Mouse (Mus musculus): ENCODE results near the gene Gpr152. TPM values are rescaled to one million over a fixed set of nuclear protein-coding genes. Genes with fewer than 3 reads are reported as not detected.

Gene Gpr152
- not detected in 2 replicates for polyA plus RNA-seq (2012; rRNA removed)

DNA sequence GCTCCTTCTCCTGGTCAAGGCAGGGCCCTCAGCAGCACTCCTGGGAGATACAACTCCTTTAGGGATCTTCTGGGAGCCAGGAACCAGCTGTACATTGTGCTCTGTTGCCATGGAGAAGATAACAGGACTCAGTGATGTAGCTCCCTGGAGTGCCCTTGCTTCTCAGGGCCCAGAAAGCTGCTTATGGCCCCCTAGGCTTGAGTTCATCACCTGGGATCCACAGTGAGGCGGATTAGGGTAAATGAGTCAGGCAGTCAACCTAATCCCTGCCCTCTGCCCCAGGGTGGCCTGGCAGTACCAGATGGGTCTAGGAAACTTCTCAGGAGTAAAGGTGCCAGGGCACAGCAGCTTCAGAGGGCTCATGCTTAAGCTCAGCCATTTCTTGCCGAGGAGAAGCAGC lies at the start of gene Gpr152:
Gene Gpr152 (plus strand): TSS at position 342 of the 400 bp plus-strand sequence.

DNA sequence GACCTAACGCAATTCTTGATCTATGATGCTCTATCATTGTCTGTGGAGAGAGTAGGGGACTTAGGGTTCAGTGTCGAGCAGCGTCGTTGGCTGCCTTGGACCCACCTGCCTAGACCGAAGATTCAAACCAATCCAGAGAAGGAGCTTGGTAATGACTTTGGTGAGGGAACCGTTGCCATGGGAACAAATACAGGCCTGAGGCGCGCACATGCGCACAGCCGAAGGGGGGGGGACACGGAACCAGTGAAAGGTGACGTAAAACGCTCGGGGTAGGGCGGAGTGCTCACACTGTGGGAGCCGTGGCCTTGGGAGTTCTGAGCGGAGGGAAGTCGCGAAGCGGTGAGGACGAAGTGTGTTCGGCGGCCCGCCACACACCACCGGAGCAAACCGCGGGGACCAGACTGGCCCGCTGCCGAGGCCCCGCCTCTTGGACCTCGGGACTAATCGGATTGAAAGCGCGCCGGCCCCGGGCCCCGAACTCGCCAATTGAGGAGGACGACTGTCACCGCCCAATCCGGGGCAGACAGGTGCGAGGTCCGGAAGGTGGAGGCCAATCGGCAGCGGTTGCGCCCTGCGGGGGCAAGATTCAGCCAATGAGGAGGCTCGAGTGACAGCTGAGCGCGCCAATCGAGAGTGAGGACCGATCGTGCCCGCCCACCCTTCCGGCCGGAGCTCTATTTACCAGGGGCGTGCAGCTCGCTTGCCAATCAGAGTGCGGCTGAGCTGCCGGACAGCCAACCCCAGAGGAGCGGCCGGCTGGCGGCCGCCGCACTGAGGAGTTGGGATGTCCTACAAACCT lies 42.7 kb upstream of the Gpr152 start, which contains the start of gene Cdk2ap2:
Gene Cdk2ap2 (plus strand): TSS at position 541 of the 799 bp plus-strand sequence.

DNA sequence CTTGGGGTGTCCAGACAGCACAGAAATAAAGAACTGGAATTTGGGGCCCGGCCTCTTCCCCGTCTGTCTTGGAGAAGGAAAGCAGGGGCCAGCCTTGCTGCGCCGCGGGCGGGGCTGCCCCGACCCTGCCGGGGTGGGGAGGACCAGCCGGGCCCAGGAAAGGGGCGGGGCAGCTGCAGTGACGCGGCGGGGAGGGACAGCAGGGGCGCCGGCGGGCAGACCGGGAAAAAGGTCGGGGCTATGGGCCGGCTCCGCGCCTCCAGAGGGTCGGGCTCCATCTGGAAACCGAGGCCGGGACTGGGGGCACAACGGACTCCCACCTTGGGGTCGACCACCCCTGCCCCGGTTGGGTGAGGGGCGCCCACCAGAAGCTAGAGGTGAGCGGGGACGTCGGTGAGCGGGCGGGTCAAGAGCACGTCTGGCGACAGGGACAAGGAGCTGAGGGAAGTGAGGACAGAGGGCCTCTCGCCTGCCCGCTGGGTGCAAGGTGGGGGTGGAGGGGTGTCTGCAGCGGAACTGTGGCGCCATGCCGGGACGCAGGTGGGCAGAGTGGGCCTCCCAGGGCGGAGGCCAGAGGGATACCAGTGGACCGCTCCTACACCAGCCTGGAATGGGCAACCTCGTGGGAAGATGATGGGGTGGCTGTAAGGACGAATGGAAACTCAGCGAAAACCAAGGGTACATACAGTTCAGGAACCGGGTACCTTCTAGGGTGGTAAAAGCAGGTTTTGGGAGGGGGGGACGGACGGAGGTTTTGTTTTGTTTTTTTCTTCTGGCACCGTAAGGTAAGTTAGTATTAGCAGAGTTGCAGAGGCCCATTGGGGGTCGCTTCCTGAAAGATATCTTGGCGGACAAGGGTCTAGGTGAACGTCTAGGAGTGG lies 39.5 kb upstream of the Gpr152 start, which contains the start of gene Pitpnm1:
Gene Pitpnm1 (plus strand): TSS at position 162 of the 881 bp plus-strand sequence.

DNA sequence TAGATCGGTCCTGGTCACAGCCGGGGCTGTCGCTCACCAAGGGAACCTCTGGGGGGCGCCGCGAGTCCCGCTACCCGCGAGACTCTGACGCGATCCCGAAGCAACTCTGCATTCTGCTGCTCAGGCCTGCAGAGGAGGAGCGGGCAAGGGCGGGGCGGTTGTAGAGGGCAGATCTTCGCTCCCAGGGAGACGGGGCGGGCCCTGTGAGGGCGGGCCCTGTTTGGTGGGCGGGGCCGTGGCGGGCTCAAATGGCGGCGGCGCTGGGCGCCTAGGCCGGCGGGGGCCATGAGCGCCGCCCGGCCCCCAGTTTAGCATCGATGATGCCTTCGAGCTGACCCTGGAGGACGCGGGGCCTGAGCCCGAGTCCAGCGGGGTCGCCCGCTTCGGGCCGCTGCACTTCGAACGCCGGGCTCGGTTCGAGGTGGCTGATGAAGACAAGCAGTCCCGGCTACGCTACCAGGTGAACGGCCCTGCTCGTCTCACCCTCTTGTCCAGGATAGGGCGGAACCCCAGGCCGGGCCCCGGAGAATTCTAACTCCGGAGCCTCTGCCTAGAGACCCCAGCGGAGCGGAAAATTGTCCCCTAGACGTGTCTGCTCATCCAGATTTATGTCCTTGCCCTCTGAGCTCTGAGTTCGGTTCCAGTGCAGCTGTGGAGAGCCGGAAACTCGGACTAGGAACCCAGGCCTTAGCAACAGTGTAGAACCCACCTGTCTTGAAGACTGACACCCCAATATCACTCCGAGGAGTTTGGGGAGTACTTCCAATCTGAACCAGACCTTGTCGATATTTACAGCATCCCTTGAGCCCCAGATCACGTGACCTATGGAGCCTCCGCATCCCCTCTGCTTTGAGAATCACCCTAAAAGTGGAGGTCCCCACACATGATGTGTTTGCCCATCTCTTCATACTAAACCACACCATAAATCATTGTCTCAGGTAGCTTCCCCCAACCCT lies 13.6 kb upstream of the Gpr152 start, which contains the start of gene Aip:
Gene Aip (minus strand): TSS at position 118 of the 956 bp plus-strand sequence.

DNA sequence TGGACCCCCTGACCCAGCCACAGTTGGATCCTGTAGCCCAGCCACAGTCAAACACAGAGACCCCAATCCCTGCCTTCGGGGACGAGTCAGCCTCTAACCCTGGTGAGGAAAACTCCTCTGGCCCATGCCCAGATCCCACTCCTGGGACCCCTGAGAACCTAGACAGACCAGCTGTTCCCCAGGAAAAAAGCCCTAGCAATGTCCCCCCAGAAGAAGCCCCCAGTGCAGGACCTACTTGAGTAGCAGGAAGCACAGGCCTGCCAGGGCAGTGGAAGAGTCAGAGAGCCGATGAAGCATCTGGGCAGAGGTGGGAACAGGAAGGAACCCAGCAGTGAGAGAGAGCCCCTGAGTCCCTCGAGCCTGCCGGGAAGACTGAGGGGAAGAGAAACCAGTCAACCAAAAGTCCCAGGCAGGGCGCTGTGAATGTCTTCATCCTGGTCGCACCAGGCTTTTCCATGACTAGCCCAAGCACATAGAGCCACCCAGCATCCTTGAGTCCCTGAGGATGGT lies 4.2 kb downstream of the Gpr152 start, which contains the start of gene Cabp4:
Gene Cabp4 (minus strand): TSS at position 275 of the 510 bp plus-strand sequence.

DNA sequence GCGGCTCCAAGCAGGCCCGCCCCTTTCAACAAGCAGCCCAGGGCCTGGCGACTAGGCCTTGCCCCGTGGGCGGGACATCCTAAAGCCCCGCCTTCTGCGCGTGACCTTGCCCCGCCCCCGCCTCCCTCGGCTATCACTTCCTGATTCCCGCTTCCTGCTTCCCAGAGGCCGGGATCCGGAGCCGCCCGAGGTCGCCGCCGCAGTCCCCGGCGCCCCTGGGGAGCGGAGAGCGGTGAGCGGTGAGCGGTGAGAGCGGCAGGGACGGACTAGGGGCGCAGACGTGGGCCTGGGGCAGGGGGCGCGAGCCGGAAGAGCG lies 8.9 kb downstream of the Gpr152 start, which contains the start of gene Coro1b:
Gene Coro1b (plus strand): TSS at position 129 of the 316 bp plus-strand sequence.

DNA sequence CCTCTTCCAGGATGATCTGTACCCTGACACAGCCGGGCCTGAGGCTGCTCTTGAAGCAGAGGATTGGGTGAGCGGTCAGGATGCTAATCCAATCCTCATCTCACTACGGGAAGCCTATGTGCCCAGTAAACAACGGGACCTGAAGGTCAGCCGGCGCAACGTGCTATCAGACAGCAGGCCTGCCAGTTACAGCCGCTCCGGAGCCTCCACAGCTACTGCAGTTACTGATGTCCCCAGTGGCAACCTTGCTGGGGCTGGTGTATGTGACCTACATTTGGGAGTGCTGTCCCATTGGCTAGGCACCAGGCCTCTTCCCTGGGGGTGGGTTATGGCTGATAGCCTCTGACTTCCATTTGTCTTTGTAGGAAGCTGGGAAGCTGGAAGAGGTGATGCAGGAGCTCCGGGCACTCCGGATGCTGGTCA lies 13.7 kb downstream of the Gpr152 start, which contains the start of gene Ptprcap:
Gene Ptprcap (plus strand): TSS at position 373 of the 423 bp plus-strand sequence.

DNA sequence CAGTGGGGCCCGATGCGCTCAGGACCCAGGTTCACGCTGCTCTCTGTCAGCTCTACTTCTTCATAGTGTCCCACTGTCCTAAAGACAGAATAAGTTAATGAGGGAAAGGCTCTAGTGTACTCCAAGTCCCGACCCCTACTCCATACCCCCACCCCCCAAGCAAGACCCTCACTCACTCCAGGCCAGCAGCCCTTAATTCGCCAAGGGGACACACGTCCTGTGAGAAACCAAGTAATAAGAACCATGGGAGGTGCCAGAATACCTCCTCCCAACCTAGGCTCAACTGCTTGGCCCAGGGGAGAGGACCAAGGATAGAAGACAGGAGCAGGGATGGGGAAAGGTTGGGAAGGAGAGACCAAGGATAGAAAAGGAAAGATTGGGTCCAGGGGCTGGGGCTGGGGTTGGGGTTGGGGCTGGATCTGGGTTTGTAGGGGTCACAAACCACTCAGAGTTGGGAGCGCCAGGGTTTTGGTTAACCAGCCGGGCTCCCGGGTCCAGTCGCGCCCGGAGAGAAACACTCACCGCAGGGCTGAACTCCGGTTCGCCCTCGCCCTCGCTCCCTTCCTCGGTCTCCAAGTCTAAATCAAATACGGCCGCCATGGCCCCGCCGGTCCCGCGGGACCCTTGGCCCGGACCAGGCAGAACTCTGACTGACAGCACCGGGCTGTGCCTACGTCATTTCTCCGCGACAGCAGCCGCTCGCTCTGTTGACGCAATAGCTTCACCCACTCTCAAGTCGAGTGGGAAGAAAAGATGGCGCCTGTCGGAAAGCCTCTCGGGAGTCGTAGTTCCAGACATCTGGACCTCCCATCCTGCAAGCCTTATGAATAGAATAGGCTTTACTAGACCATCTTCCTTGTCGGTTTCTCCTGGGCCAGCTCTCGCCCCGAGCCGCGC lies 23.3 kb downstream of the Gpr152 start, which contains the start of gene Rps6kb2:
Gene Rps6kb2 (minus strand): TSS at position 709 of the 897 bp plus-strand sequence.

DNA sequence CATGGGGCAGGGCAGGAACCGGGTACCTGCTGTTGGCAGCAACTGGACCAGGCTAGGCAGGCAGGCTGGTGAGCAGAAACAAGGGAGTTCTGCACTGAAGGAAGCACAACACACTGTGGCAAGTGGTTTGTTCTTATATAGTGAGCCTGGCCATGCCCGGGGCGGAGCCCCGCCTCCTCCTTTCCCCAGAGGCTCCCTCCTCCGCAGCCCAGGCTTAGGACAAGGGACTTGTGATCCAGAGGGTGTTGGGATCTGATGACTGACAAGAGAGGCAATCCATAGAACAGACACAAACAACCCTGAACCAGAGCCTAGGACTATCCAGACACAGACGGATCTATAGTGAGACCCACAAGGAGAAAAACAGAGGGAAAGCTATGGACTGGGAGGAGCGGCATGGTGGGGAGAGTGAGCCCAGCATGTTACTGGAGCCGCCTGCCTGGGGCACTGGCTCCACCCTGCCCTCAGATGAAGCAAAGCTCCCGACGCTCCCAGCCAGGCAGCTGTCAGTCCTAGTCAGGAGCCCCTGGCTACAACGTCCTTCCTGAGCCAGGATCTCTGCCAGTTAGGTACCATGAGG lies 35.9 kb downstream of the Gpr152 start, which contains the start of gene Carns1:
Gene Carns1 (minus strand): TSS at position 112 of the 580 bp plus-strand sequence.

DNA sequence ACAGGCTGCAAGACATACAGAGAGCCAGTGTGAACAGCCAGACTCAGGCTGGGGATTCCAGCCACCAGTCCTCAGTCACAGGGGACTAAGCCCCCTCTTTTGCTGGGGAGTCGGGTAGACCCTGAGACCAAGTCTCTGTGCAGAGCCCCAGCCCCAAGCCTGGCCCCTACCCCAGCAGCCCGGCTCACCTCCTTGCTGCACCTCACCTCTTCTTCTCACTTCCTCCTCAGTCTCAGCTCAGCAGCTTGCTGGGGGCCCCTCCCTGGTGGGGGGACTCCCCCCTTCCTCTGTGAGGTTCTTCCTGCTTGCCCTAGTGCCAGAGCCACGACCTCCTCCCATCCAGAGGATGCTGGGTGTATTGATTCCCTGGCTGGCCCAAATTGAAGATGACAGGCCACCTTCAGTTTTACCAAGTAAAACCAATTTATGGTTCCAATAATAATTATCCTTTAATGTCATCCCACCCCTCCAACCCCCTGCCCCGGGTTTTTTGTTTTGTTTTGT lies 51.3 kb downstream of the Gpr152 start, which contains the start of gene Tbc1d10c:
Gene Tbc1d10c (minus strand): TSS at position 454 of the 504 bp plus-strand sequence.

DNA sequence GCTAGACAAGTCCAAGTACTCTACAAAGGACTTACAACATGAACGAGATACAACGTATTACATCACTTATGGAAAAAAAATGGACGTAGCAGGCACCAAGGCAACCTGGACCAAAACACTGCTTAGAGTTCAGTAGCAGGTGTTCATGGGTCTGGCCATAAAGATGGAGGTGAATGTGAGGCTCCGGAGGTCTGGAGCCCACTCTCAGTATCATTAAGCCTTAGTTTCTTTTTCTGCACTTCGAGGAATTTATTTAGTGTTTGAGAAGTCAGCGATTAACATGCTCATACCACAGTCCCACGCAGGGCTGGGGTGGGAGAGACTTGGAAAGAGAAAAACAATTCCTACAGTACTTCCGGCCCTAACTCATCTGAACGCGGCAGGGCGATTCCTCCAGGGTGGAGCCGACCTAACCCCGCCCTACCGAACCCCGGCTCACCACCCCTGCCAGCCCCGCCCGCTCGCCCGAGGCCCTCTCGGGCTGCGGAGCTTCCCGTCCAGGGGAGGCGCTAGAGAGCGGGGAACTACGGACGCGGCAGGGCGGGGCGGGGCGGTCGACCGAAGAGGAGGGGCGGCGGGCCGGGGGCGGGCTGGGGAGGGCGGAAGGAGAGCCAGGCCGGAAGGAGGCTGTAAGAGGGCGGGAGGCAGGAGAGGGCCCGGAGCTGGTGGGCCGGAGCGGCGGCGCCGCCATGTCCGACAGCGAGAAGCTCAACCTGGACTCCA lies 52.1 kb downstream of the Gpr152 start, which contains the start of gene Ppp1ca:
Gene Ppp1ca (plus strand): TSS at position 538 of the 723 bp plus-strand sequence.

Other genes starting within 250 kb of the Gpr152 start
- 67.3 and 72.2 TPM in 2 replicates for gene Tcirg1, start 232.7 kb upstream of the Gpr152 start, polyA plus RNA-seq (2012; rRNA removed)
- gene Ndufs8, start 227.0 kb upstream of the Gpr152 start, polyA plus RNA-seq (2012; rRNA removed), result 180 and 250 TPM in 2 replicates
- gene Aldh3b1, start 210.0 kb upstream of the Gpr152 start, polyA plus RNA-seq (2012; rRNA removed), result 2.0 TPM in 2 replicates
- gene Unc93b1, start 204.6 kb upstream of the Gpr152 start, polyA plus RNA-seq (2012; rRNA removed), result 31.5 and 46.6 TPM in 2 replicates
- 0.15 and 0.23 TPM in 2 replicates for gene Aldh3b3, start 181.1 kb upstream of the Gpr152 start, polyA plus RNA-seq (2012; rRNA removed)
- 32.2 and 43.3 TPM in 2 replicates for gene Aldh3b2, start 167.5 kb upstream of the Gpr152 start, polyA plus RNA-seq (2012; rRNA removed)
- gene Acy3, start 153.2 kb upstream of the Gpr152 start, polyA plus RNA-seq (2012; rRNA removed), result 11.4 and 16.6 TPM in 2 replicates
- not detected in 2 replicates for gene Tbx10, start 147.0 kb upstream of the Gpr152 start, polyA plus RNA-seq (2012; rRNA removed)
- 14.0 and 30.7 TPM in 2 replicates for gene Nudt8, start 139.2 kb upstream of the Gpr152 start, polyA plus RNA-seq (2012; rRNA removed)
- gene Gm49405, start 139.2 kb upstream of the Gpr152 start, polyA plus RNA-seq (2012; rRNA removed), result 0.82 and 1.4 TPM in 2 replicates
- gene Doc2g, start 136.5 kb upstream of the Gpr152 start, polyA plus RNA-seq (2012; rRNA removed), result 6.4 and 6.9 TPM in 2 replicates
- gene Ndufv1, start 127.0 kb upstream of the Gpr152 start, polyA plus RNA-seq (2012; rRNA removed), result 125 and 129 TPM in 2 replicates
- gene Gstp1, start 101.8 kb upstream of the Gpr152 start, polyA plus RNA-seq (2012; rRNA removed), result 1,477 and 1,578 TPM in 2 replicates
- 160 and 194 TPM in 2 replicates for gene Gstp2, start 93.8 kb upstream of the Gpr152 start, polyA plus RNA-seq (2012; rRNA removed)
- 1.6 and 1.9 TPM in 2 replicates for gene Gstp3, start 80.2 kb upstream of the Gpr152 start, polyA plus RNA-seq (2012; rRNA removed)
- not detected in 2 replicates for gene Cabp2, start 58.2 kb upstream of the Gpr152 start, polyA plus RNA-seq (2012; rRNA removed)
- 155 and 221 TPM in 2 replicates for gene Cdk2ap2, start 42.6 kb upstream of the Gpr152 start, polyA plus RNA-seq (2012; rRNA removed)
- gene Pitpnm1, start 39.8 kb upstream of the Gpr152 start, polyA plus RNA-seq (2012; rRNA removed), result 68.7 and 72.3 TPM in 2 replicates
- 25.6 and 32.7 TPM in 2 replicates for gene Aip, start 13.9 kb upstream of the Gpr152 start, polyA plus RNA-seq (2012; rRNA removed)
- not detected in 2 replicates for gene Cabp4, start 4.2 kb downstream of the Gpr152 start, polyA plus RNA-seq (2012; rRNA removed)
- gene Coro1b, start 8.8 kb downstream of the Gpr152 start, polyA plus RNA-seq (2012; rRNA removed), result 140 and 142 TPM in 2 replicates
- gene Ptprcap, start 13.8 kb downstream of the Gpr152 start, polyA plus RNA-seq (2012; rRNA removed), result 25.8 and 51.7 TPM in 2 replicates
- 37.1 and 39.1 TPM in 2 replicates for gene Rps6kb2, start 23.6 kb downstream of the Gpr152 start, polyA plus RNA-seq (2012; rRNA removed)
- gene Carns1, start 35.7 kb downstream of the Gpr152 start, polyA plus RNA-seq (2012; rRNA removed), result 4.6 and 5.3 TPM in 2 replicates
- 1.5 and 5.0 TPM in 2 replicates for gene Tbc1d10c, start 51.5 kb downstream of the Gpr152 start, polyA plus RNA-seq (2012; rRNA removed)
- 202 and 205 TPM in 2 replicates for gene Ppp1ca, start 52.3 kb downstream of the Gpr152 start, polyA plus RNA-seq (2012; rRNA removed)
- gene Rad9a, start 61.9 kb downstream of the Gpr152 start, polyA plus RNA-seq (2012; rRNA removed), result 8.0 and 9.5 TPM in 2 replicates
- 6.8 and 7.5 TPM in 2 replicates for gene Clcf1, start 74.5 kb downstream of the Gpr152 start, polyA plus RNA-seq (2012; rRNA removed)
- not detected in 2 replicates for gene AC109138.7, start 74.6 kb downstream of the Gpr152 start, polyA plus RNA-seq (2012; rRNA removed)
- 55.0 and 65.2 TPM in 2 replicates for gene Pold4, start 92.1 kb downstream of the Gpr152 start, polyA plus RNA-seq (2012; rRNA removed)
- 70.7 and 85.1 TPM in 2 replicates for gene Ssh3, start 129.4 kb downstream of the Gpr152 start, polyA plus RNA-seq (2012; rRNA removed)
- 5.5 and 7.2 TPM in 2 replicates for gene Ankrd13d, start 143.3 kb downstream of the Gpr152 start, polyA plus RNA-seq (2012; rRNA removed)
- gene Grk2, start 166.4 kb downstream of the Gpr152 start, polyA plus RNA-seq (2012; rRNA removed), result 54.8 and 71.4 TPM in 2 replicates